Mouse (Mus musculus): ENCODE measurements around the gene Appl2. TPM values are rescaled to one million over a fixed set of nuclear protein-coding genes. Genes with fewer than 3 reads are reported as not detected.
A peak's percentile ranks its signal among the peaks of the same experiment; 100 is the strongest.

Appl2 gene
- total RNA-seq, 2 experiments from 2014 or later: 57.6 to 69.1 TPM

- intact Hi-C loops (cut with DNase I): no loop called here
- DNase-seq (ENCODE audit: low spot score in 2 of 2): no peak
Observed at GRCm38 (mm10) chr10:83634461-83634860, 14.1 kb downstream of the Appl2 start.

DNA sequence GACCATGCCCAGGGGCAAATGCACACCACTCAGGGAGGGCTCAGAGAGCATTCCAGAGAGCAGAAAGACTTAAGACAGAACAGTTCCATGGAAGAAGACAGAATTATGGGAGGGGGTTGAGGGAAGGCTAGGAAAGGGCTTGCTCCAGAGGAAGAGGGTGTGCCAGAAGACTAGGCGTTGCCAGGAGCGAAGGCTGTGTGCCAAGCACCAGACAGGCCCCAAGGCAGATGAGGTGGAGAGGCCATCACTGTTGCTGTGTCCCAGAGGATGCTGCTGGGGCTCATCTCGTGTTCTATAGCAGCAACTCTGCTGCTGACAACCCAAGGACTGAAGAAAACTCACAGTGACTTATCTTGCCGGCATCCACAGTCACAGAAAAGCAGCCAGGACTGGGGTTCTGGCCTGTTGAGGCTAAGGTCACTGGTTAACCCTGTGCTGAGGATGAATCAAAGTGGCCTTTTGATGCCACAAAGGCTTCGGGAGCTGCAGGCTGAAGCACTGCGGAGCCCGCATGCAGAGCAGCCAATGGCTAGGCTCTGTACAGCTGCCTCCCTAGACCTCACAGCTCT is 15.6 kb downstream of the Appl2 start:
- intact Hi-C loops (cut with DNase I): no loop called here

GRCm38 (mm10) chr10:83631775-83632174 is 16.8 kb downstream of the Appl2 start:
- no peak for DNase-seq (ENCODE audit: low spot score in 2 of 2)
- intact Hi-C loops (cut with DNase I): no loop called here

More for the DNA sequence above, 15.6 kb downstream of the Appl2 start:
- no peak for DNase-seq (ENCODE audit: low spot score in 2 of 2)

GRCm38 (mm10) chr10:83630899-83631298 is 17.6 kb downstream of the Appl2 start:
- intact Hi-C loops (cut with DNase I): no loop called here
- no peak for DNase-seq (ENCODE audit: low spot score in 2 of 2)

DNA sequence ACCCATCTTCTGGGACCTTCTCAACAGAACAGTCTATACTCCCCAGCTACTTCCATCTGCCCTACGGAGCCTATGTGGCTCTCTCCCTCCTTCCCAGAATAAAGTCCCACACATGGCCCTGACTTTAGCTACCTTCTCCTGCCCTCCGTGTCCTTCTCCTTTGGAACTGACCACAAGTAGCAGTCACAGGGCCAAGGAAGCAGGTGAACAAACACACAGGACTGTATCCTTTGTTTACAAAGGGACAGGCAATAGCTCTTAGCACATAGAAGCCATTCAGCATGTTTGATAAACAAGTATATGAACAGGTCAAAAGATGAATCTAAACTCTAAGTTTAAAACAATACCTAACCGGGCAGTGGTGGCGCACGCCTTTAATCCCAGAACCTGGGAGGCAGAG is 18.7 kb downstream of the Appl2 start:
- intact Hi-C loops (cut with DNase I): no loop called here
- DNase-seq (ENCODE audit: low spot score in 2 of 2): no peak

- intact Hi-C loops (cut with DNase I): no loop called here
- DNase-seq (ENCODE audit: low spot score in 2 of 2): no peak
Observed at GRCm38 (mm10) chr10:83629190-83629781, 19.3 kb downstream of the Appl2 start.

DNA sequence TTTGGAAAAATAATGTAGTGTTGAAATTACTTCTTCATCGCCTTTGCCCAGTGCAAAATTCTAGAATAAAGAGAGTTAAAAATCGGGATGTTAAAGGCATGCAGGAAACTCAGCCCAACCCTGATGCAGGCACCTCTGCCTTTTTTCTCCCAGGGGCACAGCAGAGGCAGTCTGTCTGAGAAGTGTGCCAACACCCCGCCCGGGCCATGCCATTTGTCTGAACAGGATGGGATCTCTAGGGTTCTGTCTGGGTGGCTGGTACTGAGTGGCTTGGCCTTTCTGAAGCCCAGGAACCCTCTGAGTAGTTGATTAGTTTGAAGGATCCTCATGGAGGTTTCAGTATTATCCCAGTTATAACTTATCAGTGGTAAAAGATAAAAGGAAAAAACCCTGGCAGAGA is 20.3 kb downstream of the Appl2 start:
- intact Hi-C loops (cut with DNase I): no loop called here
- no peak for DNase-seq (ENCODE audit: low spot score in 2 of 2)

GRCm38 (mm10) chr10:83627113-83627687 is 21.3 kb downstream of the Appl2 start:
- intact Hi-C loops (cut with DNase I): no loop called here
- DNase-seq (ENCODE audit: low spot score in 2 of 2): no peak

- DNase-seq (ENCODE audit: low spot score in 2 of 2): no peak
- intact Hi-C loops (cut with DNase I): no loop called here
Observed at GRCm38 (mm10) chr10:83624841-83625240, 23.7 kb downstream of the Appl2 start.

DNA sequence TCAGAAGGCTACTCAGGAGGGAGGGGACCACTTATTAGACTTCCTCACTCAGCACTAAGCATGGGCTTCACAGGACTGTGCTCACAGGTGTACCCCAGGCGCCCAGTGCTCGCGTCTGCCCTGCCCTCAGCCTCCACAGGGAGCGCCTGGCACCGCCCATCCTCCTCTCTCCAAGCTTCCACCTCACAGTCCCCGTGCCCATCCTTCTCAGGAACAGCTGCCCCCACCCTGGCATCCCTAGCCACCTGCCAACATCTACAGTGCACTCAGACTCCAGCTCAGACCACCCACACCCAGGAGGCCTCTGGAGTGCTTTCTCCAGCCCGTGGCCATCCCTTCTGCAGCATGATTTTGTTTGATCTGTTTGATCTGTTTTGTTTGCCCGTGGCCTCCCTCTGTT is 24.5 kb downstream of the Appl2 start:
- intact Hi-C loops (cut with DNase I): no loop called here

GRCm38 (mm10) chr10:83620350-83621055 is 28.0 kb downstream of the Appl2 start:
- DNase-seq (ENCODE audit: low spot score in 2 of 2): no peak
- intact Hi-C loops (cut with DNase I): no loop called here

More for the DNA sequence above, 24.5 kb downstream of the Appl2 start:
- DNase-seq (ENCODE audit: low spot score in 2 of 2): no peak

DNA sequence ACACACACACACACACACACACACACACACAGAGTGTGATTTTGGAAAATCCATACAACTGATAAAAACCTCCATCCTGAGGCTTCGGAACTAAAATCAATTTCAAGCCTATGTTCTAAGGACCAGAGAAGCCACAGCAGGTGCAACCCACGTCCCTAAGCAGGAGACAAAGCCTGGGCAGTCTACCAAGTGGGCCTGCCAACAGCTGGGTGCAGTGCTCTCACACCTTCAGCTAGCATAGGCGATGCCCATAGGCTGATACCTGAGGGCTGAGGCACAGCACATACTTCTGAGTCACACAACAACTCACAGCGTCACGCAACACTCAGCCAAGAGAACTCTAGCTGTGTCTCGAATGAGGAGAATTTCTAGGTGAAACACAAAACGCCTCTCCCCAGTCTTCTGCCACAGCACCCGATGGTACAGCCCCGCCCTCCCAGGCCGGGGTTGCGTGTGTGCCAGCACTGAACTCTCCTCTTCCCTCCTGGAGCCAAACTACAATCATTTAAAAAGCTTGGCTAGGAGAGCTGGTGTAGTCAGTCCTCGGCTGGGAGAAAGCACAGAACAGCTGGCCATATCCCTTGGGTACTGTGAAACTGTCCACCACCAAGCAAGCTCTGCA is 29.6 kb downstream of the Appl2 start:
- DNase-seq (ENCODE audit: low spot score in 2 of 2): peak in 1 of 2 experiments; percentile 37
- intact Hi-C loops (cut with DNase I): no loop called here

- DNase-seq (ENCODE audit: low spot score in 2 of 2): no peak
- intact Hi-C loops (cut with DNase I): no loop called here
Observed at GRCm38 (mm10) chr10:83617366-83617765, 31.2 kb downstream of the Appl2 start.

DNA sequence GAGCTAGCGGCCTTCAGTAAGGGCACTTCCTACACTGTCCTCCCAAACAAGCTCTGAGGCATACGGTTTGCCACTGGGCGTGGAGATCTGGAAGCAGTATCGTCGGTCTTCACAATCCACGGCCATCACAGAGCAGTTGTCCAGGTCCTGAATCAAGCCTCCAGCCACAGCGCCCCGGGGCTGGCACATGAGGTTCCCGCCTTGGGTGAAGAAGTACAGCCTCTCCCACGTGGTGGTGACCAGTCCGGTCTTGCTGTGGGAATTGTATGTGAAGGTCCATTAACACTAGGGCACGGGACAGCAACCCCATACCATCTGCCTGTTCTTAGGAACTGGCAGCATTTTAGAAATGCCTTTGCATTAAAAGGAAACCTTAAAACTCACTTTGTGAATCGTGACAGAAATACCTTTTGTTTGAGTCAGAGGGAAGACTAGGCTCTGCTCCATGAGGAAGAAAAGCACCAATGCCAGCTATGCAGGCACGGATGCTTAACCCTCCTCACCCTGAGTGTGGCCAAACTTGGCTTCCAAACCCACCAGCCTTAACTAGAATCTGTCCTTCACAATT is 35.8 kb downstream of the Appl2 start:
- intact Hi-C loops (cut with DNase I): no loop called here
- DNase-seq (ENCODE audit: low spot score in 2 of 2): no peak

- intact Hi-C loops (cut with DNase I): no loop called here
- no peak for DNase-seq (ENCODE audit: low spot score in 2 of 2)
Observed at GRCm38 (mm10) chr10:83611863-83612262, 36.7 kb downstream of the Appl2 start.

DNA sequence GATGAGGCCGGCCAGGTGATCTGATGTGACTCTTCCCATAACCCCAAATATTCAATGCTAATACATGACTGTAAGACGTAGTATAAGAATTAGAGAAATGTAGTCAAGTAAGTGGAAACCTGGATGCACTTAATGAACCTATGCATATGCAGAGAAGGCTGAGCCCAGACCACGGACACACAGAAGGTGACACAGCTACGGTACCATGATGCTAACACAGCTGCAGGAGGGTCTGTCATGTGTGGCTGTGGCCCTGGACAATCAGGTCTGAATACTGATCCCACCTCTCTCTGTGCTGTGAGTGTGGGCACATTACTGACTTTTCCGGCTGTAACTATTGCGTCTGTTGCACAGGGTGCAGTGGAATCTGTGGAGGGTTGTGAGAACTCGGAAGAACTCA is 38.0 kb downstream of the Appl2 start:
- DNase-seq (ENCODE audit: low spot score in 2 of 2): no peak
- intact Hi-C loops (cut with DNase I): no loop called here

DNA sequence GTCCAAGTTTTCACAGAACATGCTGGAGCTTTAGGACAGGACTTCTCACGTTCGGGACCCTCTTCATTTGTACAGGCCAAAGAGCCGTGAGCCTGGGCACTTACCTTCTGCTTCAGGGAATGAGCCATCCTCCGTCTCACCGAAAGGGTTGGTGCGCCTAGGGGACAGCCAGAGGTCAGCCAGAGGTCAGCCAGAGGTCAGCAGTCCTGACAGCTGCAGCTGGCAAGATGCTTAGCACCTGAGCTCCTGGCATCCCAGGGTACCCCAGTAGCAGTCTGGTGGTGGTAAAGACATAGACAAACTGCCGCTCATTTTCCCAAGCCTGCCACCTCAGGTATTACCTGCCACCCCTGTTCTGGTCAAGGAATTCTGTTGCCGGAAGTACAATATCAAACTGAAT is 39.9 kb downstream of the Appl2 start:
- no peak for DNase-seq (ENCODE audit: low spot score in 2 of 2)
- intact Hi-C loops (cut with DNase I): no loop called here

GRCm38 (mm10) chr10:83607111-83607510 is 41.4 kb downstream of the Appl2 start:
- intact Hi-C loops (cut with DNase I): no loop called here
- DNase-seq (ENCODE audit: low spot score in 2 of 2): no peak

GRCm38 (mm10) chr10:83605637-83606183 is 42.8 kb downstream of the Appl2 start:
- intact Hi-C loops (cut with DNase I): no loop called here
- no peak for DNase-seq (ENCODE audit: low spot score in 2 of 2)
